Mouse (Mus musculus) lung, postnatal 10 days (tissue): ENCODE measurements around the gene Ppard.

Source experiments
- DNase-seq: peaks from one replicate; pipeline ENCODE4 v3.0.0; 2021

Gene Ppard

GRCm38 (mm10) chr17:28345882-28346281 is 113.4 kb downstream of the Ppard start:
- DNase-seq, result peak; percentile 75

GRCm38 (mm10) chr17:28347327-28347726 is 114.8 kb downstream of the Ppard start:
- no peak for DNase-seq

- no peak for DNase-seq
Observed at GRCm38 (mm10) chr17:28348211-28348610, 115.7 kb downstream of the Ppard start.

GRCm38 (mm10) chr17:28349264-28349880 is 116.9 kb downstream of the Ppard start:
- no peak for DNase-seq

GRCm38 (mm10) chr17:28349901-28350465 is 117.5 kb downstream of the Ppard start:
- peak; percentile 47 for DNase-seq

GRCm38 (mm10) chr17:28350466-28351352 is 118.2 kb downstream of the Ppard start, which contains the start of gene Tead3:
Tead3 (minus strand) TSS chr17:28350817.
- DNase-seq, result peak; percentile 85
